ENCODE assay signal across 18 mouse cellular contexts in genomic region chr2:52615429-52615828, GRCm38 (mm10).
DNase-seq lines count a peak whose midpoint lies in the region; ATAC-seq lines count a peak whose summit lies in the region.
"Had no signal": no experiment of that assay in that cellular context is flagged by ENCODE, and none has a peak within 500 bp of the region (broad histone marks: within the 10 kb centered on the region; RNA-seq: fewer than 3 reads in every experiment).

No protein-coding gene starts in this region.

- H3K27ac ChIP-seq in forebrain, embryonic 16.5 days (ENCODE audit: low read length): no peak overlapping the region
- no peak overlapping the region for H3K27ac ChIP-seq in forebrain, embryonic 10.5 days
- H3K27ac ChIP-seq in midbrain, embryonic 14.5 days (replicated peaks; ENCODE audit: low read depth, low read length): no peak overlapping the region
- no peak overlapping the region for H3K27ac ChIP-seq in midbrain, embryonic 11.5 days (ENCODE audit: low read depth, low read length)
- H3K27ac ChIP-seq: forebrain, embryonic 13.5 days; hindbrain, embryonic 15.5 days; layer of hippocampus, adult 2 months; limb, embryonic 15.5 days; lung, embryonic 15.5 days; stomach, postnatal 0 days had no signal

- no peaks in the 10 kb centered on the region for H3K27me3 ChIP-seq in forebrain, embryonic 16.5 days (replicated peaks; ENCODE audit: control insufficient read depth, insufficient read depth, low read length)
- H3K27me3 ChIP-seq in forebrain, embryonic 10.5 days (ENCODE audit: poor library complexity, severe bottlenecking): no peaks in the 10 kb centered on the region
- no peaks in the 10 kb centered on the region for H3K27me3 ChIP-seq in midbrain, embryonic 14.5 days (ENCODE audit: control insufficient read depth, insufficient read depth, low read length)
- H3K27me3 ChIP-seq in midbrain, embryonic 11.5 days (ENCODE audit: control insufficient read depth, insufficient read depth, low read length): no peaks in the 10 kb centered on the region
- H3K27me3 ChIP-seq: forebrain, embryonic 13.5 days; hindbrain, embryonic 15.5 days; limb, embryonic 15.5 days; lung, embryonic 15.5 days had no signal

- no peaks in the 10 kb centered on the region for H3K9me3 ChIP-seq in forebrain, embryonic 16.5 days (ENCODE audit: control insufficient read depth, low read length)
- no peaks in the 10 kb centered on the region for H3K9me3 ChIP-seq in forebrain, embryonic 10.5 days
- H3K9me3 ChIP-seq in midbrain, embryonic 14.5 days (ENCODE audit: control insufficient read depth, low read length): no peaks in the 10 kb centered on the region
- no peaks in the 10 kb centered on the region for H3K9me3 ChIP-seq in midbrain, embryonic 11.5 days (ENCODE audit: control insufficient read depth, low read length)
- H3K9me3 ChIP-seq: forebrain, embryonic 13.5 days; hindbrain, embryonic 15.5 days; limb, embryonic 15.5 days; lung, embryonic 15.5 days had no signal

- H3K4me3 ChIP-seq in forebrain, embryonic 16.5 days (replicated peaks; ENCODE audit: low read length): no peak overlapping the region
- H3K4me3 ChIP-seq in forebrain, embryonic 10.5 days: no peak overlapping the region
- H3K4me3 ChIP-seq in midbrain, embryonic 14.5 days (replicated peaks; ENCODE audit: low read depth, low read length): no peak overlapping the region
- no peak overlapping the region for H3K4me3 ChIP-seq in midbrain, embryonic 11.5 days (ENCODE audit: low read depth, low read length)
- H3K4me3 ChIP-seq: forebrain, embryonic 13.5 days; hindbrain, embryonic 15.5 days; layer of hippocampus, adult 2 months; limb, embryonic 15.5 days; lung, embryonic 15.5 days; myocyte had no signal

- no peaks in the 10 kb centered on the region for H3K36me3 ChIP-seq in forebrain, embryonic 16.5 days (ENCODE audit: control insufficient read depth, insufficient read depth)
- H3K36me3 ChIP-seq in forebrain, embryonic 10.5 days (replicated peaks): no peaks in the 10 kb centered on the region
- no peaks in the 10 kb centered on the region for H3K36me3 ChIP-seq in midbrain, embryonic 14.5 days (ENCODE audit: control insufficient read depth, insufficient read depth, low read length)
- H3K36me3 ChIP-seq in midbrain, embryonic 11.5 days (ENCODE audit: control insufficient read depth, insufficient read depth, low read length): no peaks in the 10 kb centered on the region
- H3K36me3 ChIP-seq: hindbrain, embryonic 15.5 days; limb, embryonic 15.5 days; lung, embryonic 15.5 days had no signal

- no peak overlapping the region for H3K9ac ChIP-seq in forebrain, embryonic 16.5 days (replicated peaks; ENCODE audit: low read depth, low read length)
- H3K9ac ChIP-seq in midbrain, embryonic 14.5 days (replicated peaks; ENCODE audit: low read length): no peak overlapping the region
- H3K9ac ChIP-seq in midbrain, embryonic 11.5 days (ENCODE audit: low read length): no peak overlapping the region
- H3K9ac ChIP-seq: forebrain, embryonic 13.5 days; hindbrain, embryonic 15.5 days; limb, embryonic 15.5 days; lung, embryonic 15.5 days had no signal

- WGBS in forebrain, embryonic 16.5 days: 50% methylated on average over 5 of the region's 5 CpGs
- WGBS in forebrain, embryonic 10.5 days: 88% methylated on average over 5 of the region's 5 CpGs
- WGBS in midbrain, embryonic 14.5 days: 66% methylated on average over 5 of the region's 5 CpGs
- WGBS in midbrain, embryonic 11.5 days: 83% methylated on average over 5 of the region's 5 CpGs

- DNase-seq in forebrain, embryonic 10.5 days (ENCODE audit: extremely low spot score, low spot score): no peak
- peak; percentile 29 for DNase-seq in midbrain, embryonic 14.5 days
- no peak for DNase-seq in midbrain, embryonic 11.5 days (ENCODE audit: low spot score, missing footprints)
- DNase-seq in cerebellum, postnatal 25 days: peak; percentile 86 to 92
- peak; percentile 20 for DNase-seq in skeletal muscle tissue, adult 2 months (ENCODE audit: low read depth, low spot score)
- DNase-seq in kidney, postnatal 36 days: no peak
- DNase-seq: embryo, embryonic 11 days; spleen, adult 18-20 months; thymus, postnatal 4 days had no signal

- H3K4me2 ChIP-seq in forebrain, embryonic 16.5 days (ENCODE audit: low read length): no peak overlapping the region
- H3K4me2 ChIP-seq in midbrain, embryonic 14.5 days (ENCODE audit: low read length): no peak overlapping the region
- H3K4me2 ChIP-seq in midbrain, embryonic 11.5 days: no peak overlapping the region
- H3K4me2 ChIP-seq: forebrain, embryonic 13.5 days; hindbrain, embryonic 15.5 days; limb, embryonic 15.5 days; lung, embryonic 15.5 days had no signal

- ATAC-seq in forebrain, embryonic 16.5 days: peak; percentile 33; the same call in 1 of the 2 replicates
- no peak for ATAC-seq in midbrain, embryonic 14.5 days (ENCODE audit: low FRiP score, low TSS enrichment)
- ATAC-seq in midbrain, embryonic 11.5 days (ENCODE audit: low FRiP score): no peak
- ATAC-seq in erythroid progenitor cell, adult 5-6 weeks (replicated peaks; ENCODE audit: low FRiP score, poor library complexity, severe bottlenecking): no peak
- ATAC-seq: forebrain, embryonic 13.5 days had no signal

- 0 out of 2 replicates have a peak, but pooled peaks cover 3% of the 10 kb centered on the region for H3K4me1 ChIP-seq in forebrain, embryonic 16.5 days (replicated peaks; ENCODE audit: control insufficient read depth, insufficient read depth, low read length)
- no peaks in the 10 kb centered on the region for H3K4me1 ChIP-seq in forebrain, embryonic 10.5 days
- no peaks in the 10 kb centered on the region for H3K4me1 ChIP-seq in midbrain, embryonic 14.5 days (ENCODE audit: control insufficient read depth, insufficient read depth, low read length)
- H3K4me1 ChIP-seq in midbrain, embryonic 11.5 days (ENCODE audit: control insufficient read depth, insufficient read depth, low read length): no peaks in the 10 kb centered on the region
- H3K4me1 ChIP-seq: forebrain, embryonic 13.5 days; hindbrain, embryonic 15.5 days; limb, embryonic 15.5 days had no signal

Comparison
In these comparisons a context has a peak if more than half of its experiments do, and no peak if none do; other contexts are left out.
1. DNase-seq: peak in midbrain, embryonic 14.5 days (single experiment), cerebellum, postnatal 25 days (2 of 2) and skeletal muscle tissue, adult 2 months (single experiment); none in forebrain, embryonic 10.5 days (single experiment), midbrain, embryonic 11.5 days (single experiment) and kidney, postnatal 36 days (0 of 2).